Mouse (Mus musculus) embryonic fibroblast, embryonic 13.5 days (primary cell): ENCODE measurements at regions not wholly inside any gene's neighbourhood (a gene's known extent, or its start where the extent isn't known, plus 50 kb on each side); places are given as distances from the start of the nearest gene placed in this dataset.

ENCODE experiments used
- H3K27ac ChIP-seq: 2 replicates; pipeline ENCODE4 v1.5.1; 2012; ENCODE audit warnings: low read length, control low read depth, inconsistent platforms; ENCODE audit not compliant: insufficient read depth
- H3K4me1 ChIP-seq: 2 replicates; pipeline ENCODE4 v1.6.1; 2011; ENCODE audit warnings: low read length; ENCODE audit not compliant: control insufficient read depth, insufficient read depth
- H3K4me3 ChIP-seq: 2 replicates; pipeline ENCODE4 v1.5.1; 2011; ENCODE audit warnings: mild to moderate bottlenecking, control low read depth, low read length; ENCODE audit not compliant: insufficient read depth
- CTCF ChIP-seq: IDR thresholded peaks from 2 replicates; pipeline ENCODE4 v1.5.1; 2011; ENCODE audit warnings: mild to moderate bottlenecking, control low read depth, low read length, moderate library complexity, borderline replicate concordance; ENCODE audit not compliant: insufficient read depth
- POLR2A ChIP-seq: IDR thresholded peaks from 2 replicates; pipeline ENCODE4 v1.6.1; 2011; ENCODE audit warnings: low read depth, mild to moderate bottlenecking, control low read depth, low read length, moderate library complexity

DNA sequence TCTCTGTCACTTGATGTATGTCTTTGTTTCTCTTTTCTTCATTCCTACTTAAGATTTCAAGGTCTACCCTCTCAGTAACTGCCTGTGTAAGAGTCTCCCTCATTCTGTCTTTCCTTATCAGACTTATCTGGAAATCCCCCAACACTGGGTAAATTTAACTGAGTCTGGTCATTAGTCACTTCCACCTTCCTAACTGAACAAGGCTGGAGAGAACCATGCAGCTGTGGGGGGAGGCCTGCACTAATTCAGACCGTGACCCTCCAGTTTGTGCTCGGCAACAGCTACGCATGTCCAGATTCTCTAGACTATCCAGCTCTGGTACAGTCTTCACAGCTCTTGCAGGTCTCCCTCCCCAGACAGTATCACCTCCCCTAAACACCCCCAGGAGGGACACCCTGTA lies 103.3 kb downstream of the Prox1 start:
- TF ChIP-seq POLR2A (no peak), CTCF (no peak)
- no peaks in the 10 kb centered on the region for H3K4me1 ChIP-seq
- no peak overlapping the region for H3K4me3 ChIP-seq
- no peak overlapping the region for H3K27ac ChIP-seq

DNA sequence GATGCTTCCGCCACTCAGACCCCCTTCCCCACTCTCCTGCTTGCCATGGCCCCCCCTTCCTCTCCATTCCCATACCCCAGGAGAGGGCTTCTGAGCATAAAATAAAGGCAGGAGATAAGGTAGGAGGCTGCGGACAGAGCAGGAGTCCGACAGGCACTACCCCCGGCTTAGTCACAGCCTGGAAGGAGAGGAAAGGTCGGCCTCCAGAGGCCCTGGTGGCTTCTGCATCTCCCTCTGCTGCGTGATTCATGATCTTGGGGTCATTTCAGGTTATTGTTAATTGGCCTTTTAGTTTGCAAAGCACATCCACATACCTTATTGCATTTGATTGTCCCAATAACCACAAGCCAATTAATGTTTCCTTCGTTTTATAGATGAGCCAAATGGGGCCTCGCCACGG lies 104.1 kb downstream of the Prox1 start:
- H3K27ac ChIP-seq, result no peak overlapping the region
- TF ChIP-seq POLR2A (no peak), CTCF (no peak)
- H3K4me1 ChIP-seq, result no peaks in the 10 kb centered on the region
- no peak overlapping the region for H3K4me3 ChIP-seq

GRCm38 (mm10) chr1:190061560-190062295 lies 108.8 kb downstream of the Prox1 start:
- no peak for TF ChIP-seq CTCF
- TF ChIP-seq POLR2A, result no peak
- no peaks in the 10 kb centered on the region for H3K4me1 ChIP-seq

DNA sequence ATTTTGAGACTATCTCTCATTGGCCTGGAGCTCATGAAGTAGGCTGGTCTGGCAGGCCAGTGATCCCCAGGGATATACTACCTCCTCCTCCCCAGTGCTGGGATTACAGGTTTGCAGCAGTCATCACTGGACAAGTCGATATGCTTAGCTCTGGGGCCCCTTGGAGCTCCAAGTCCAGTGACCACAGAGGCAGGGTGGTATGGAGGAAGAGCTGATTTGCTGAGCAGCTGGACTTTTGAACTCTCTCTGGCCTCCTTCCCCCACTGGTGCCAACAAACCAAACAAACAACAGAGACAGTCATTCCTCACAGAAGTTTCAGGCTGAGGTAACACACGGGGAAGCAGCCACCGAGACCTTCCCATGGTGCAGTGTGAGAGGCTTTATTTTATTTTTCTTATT lies 111.5 kb downstream of the Prox1 start:
- Histone ChIP-seq H3K4me3 (no peak overlapping the region), H3K4me1 (no peaks in the 10 kb centered on the region), H3K27ac (no peak overlapping the region)
- TF ChIP-seq POLR2A, result no peak
- TF ChIP-seq CTCF, result no peak

More at GRCm38 (mm10) chr1:190061560-190062295, 108.8 kb downstream of the Prox1 start:
- Histone ChIP-seq H3K27ac (no peak overlapping the region), H3K4me3 (no peak overlapping the region)

DNA sequence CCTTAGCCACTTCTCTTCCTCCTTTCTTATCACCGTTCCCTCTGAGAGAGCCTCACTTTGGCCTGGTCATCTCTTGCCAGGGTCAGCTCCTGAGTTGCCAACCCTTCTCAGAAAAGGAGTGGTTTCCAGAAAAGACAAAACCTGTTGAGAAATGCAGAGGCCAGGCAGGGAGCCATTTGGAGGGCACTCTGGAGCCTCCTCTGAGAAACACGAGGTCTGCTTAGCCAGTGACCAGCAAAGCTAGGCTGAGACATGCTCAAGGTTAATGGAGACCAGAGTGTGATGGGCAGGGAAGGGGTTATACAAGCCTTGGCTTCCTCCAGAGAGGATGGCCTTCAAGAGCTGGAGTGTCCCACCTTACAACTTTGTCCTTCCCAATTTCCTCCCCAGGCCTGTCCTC lies 113.6 kb downstream of the Prox1 start:
- H3K4me1 ChIP-seq, result no peaks in the 10 kb centered on the region
- H3K4me3 ChIP-seq, result no peak overlapping the region
- H3K27ac ChIP-seq, result no peak overlapping the region
- TF ChIP-seq POLR2A, result no peak
- TF ChIP-seq CTCF, result no peak

DNA sequence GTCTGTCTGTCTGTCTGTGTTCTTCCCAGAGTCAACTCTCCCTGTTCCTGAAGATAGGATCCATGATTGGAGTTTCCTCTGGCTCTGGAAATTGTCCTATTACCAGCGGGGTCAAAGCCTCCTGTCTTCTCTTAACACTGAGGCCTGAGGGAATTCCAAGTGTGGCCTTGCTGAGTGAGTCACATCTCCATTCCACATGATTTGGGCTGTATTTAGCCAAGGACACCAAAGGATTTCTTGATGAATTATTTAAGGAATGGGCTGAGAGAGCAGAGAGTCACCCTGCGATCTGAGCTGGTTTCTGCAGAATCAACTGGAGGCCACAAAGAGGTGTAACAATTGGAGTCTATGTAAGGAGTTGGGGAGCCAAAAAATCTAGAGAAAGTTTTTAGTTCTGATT lies 118.6 kb downstream of the Prox1 start:
- TF ChIP-seq POLR2A (no peak), CTCF (no peak)
- Histone ChIP-seq H3K4me1 (no peaks in the 10 kb centered on the region), H3K4me3 (no peak overlapping the region), H3K27ac (no peak overlapping the region)

DNA sequence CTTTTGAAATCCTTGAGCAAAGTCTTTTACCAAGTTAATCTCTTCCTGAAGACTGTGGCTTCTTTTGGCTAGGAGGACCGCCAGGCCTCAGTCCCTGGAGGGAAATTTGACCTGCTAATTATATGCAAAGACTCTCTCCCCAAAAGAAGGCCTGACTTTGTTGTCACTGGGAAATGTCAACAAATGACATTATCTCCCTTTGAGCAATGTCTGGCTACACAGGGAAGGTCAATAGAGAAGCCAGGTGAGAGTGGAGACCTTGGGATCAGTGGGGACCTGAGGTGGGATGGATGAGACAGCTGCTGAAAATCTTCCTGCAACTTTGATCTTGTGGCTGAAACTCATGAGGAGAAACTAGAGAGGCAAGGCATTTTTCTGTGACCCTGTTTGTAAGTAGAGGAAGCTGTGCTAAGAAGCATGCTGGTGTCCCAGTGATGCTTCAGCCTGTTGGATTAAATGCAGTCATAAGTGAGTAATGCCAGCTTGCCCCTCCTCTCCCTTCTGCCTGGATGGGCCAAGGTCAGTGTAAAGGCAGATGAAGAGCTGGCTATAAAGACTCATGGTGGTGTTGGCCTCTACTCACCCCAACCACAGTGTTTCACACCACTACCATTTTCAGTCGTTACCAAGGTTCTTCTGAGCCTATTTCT lies 121.9 kb downstream of the Prox1 start:
- no peak for TF ChIP-seq POLR2A
- no peak for TF ChIP-seq CTCF
- H3K4me3 ChIP-seq, result no peak overlapping the region
- no peaks in the 10 kb centered on the region for H3K4me1 ChIP-seq
- no peak overlapping the region for H3K27ac ChIP-seq

DNA sequence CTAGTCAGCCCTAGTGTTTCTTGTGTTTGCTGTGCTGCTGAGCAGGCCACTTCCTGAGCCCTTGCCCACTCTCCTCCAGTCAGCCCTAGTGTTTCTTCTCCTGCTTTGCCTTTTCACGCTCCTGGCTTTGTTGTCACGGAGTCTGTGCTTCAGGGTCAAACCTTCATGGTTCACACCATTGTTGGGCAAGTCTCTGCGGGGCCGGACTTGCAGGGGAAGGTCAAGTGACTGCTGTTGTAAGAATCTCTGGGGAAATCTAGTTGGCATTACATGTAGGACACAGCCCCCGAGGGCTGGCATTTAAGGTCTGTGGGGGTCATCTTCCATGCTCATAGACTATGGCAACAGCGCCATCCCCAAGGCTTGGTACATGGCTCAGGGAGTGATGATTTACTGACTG lies 123.3 kb downstream of the Prox1 start:
- Histone ChIP-seq H3K27ac (no peak overlapping the region), H3K4me3 (no peak overlapping the region), H3K4me1 (no peaks in the 10 kb centered on the region)
- no peak for TF ChIP-seq CTCF
- TF ChIP-seq POLR2A, result no peak

GRCm38 (mm10) chr1:190045797-190046196 lies 123.6 kb upstream of the Smyd2 start:
- Histone ChIP-seq H3K4me1 (no peaks in the 10 kb centered on the region), H3K27ac (no peak overlapping the region), H3K4me3 (no peak overlapping the region)
- TF ChIP-seq POLR2A (no peak), CTCF (no peak; the same call in 1 of the 2 replicates)

DNA sequence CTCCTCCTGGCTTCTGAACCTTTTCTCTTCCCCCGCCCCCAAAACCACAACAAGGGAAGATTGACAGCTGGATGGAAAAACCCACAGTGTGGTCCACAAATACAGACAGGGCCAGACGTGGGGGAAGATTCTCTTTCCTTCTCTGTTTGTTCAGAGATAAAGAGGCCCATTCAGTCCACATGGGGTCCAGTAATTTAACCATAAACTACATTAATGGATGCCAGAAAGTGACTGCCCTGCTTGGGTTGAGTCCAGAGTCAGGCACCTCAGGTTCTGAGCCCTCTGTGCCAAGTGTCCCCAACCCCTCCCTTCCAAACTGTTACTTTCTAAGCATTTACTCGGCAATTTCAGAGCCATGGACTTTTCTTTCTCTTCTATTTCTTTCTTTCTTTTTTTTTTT lies 121.9 kb upstream of the Smyd2 start:
- H3K4me1 ChIP-seq, result no peaks in the 10 kb centered on the region

More for the DNA sequence above, 121.9 kb upstream of the Smyd2 start:
- H3K4me3 ChIP-seq, result no peak overlapping the region
- no peak overlapping the region for H3K27ac ChIP-seq
- no peak for TF ChIP-seq CTCF
- no peak for TF ChIP-seq POLR2A
